Mouse (Mus musculus): ENCODE data around the gene Arrb2. TPM values are rescaled to one million over a fixed set of nuclear protein-coding genes. Genes with fewer than 3 reads are reported as not detected.

Arrb2 gene
- total and polyA plus RNA-seq, 2 experiments from 2014 or later = 44.9 to 74.4 TPM

DNA sequence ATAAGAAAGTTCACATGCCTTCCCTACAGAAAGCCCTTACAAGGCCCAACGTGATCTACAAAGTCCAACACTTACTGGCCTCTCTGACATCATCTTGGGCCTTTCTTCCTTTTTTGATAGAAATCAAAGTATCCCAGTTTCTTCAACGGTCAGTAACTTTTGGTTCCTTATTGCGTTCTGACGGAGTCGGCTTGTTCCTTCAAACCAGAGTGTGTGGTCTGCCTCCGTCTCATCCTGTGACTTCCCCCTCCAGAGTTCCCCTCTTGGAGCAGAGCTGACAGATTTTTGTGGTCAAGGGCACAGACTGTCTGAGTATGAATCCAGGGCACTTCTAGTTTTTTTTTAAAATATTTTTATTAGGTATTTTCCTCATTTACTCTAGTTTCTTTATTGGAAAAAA lies 57.2 kb downstream of the Arrb2 start:
- Histone ChIP-seq H3K36me3 (ENCODE audit: insufficient read depth) (no peaks in the 10 kb centered on the region), H3K27me3 (ENCODE audit: insufficient read depth, low read length) (no peaks in the 10 kb centered on the region), H3K9me3 (ENCODE audit: low read length) (no peaks in the 10 kb centered on the region), H3K9ac (no peak overlapping the region), H3K4me3 (ENCODE audit: low read depth, low read length) (no peak overlapping the region), H3K27ac (ENCODE audit: low read depth, low read length) (no peak overlapping the region), H3K4me1 (ENCODE audit: insufficient read depth) (no peaks in the 10 kb centered on the region), H3K4me2 (ENCODE audit: low read depth) (no peak overlapping the region)
- no peak for DNase-seq
- 87% methylated on average over 6 of the region's 6 CpGs for WGBS
- no peak for TF ChIP-seq CTCF (IDR thresholded peaks at IDR 0.05; ENCODE audit: low read depth)
- ATAC-seq = no peak

Small RNA genes lying within 50 kb of the gene (microRNA-seq; reads per million reads assigned to microRNA genes)
- 0.73 to 1.5 reads per million in 2 experiments for gene Mir7115

Other genes starting within 250 kb of the Arrb2 start
- gene Slc16a11, start 219.9 kb upstream of the Arrb2 start, total RNA-seq (2014; rRNA removed) = 11.8 and 19.7 TPM in 2 replicates
- gene Slc16a11, start 219.9 kb upstream of the Arrb2 start, polyA plus RNA-seq (2015; fragmentation: Nextera tagmentation; extraction: Ambion mirVana) = 9.6 and 13.1 TPM in 2 replicates
- 9.8 and 10.9 TPM in 2 replicates for gene Slc16a13, start 211.6 kb upstream of the Arrb2 start, total RNA-seq (2014; rRNA removed)
- 8.2 and 9.6 TPM in 2 replicates for gene Slc16a13, start 211.6 kb upstream of the Arrb2 start, polyA plus RNA-seq (2015; fragmentation: Nextera tagmentation; extraction: Ambion mirVana)
- 4.2 TPM in 2 replicates for gene Bcl6b, start 202.8 kb upstream of the Arrb2 start, total RNA-seq (2014; rRNA removed)
- gene Bcl6b, start 202.8 kb upstream of the Arrb2 start, polyA plus RNA-seq (2015; fragmentation: Nextera tagmentation; extraction: Ambion mirVana) = 3.8 and 5.3 TPM in 2 replicates
- gene 0610010K14Rik, start 194.7 kb upstream of the Arrb2 start, total RNA-seq (2014; rRNA removed) = 48.7 and 54.1 TPM in 2 replicates
- gene 0610010K14Rik, start 194.7 kb upstream of the Arrb2 start, polyA plus RNA-seq (2015; fragmentation: Nextera tagmentation; extraction: Ambion mirVana) = 161 and 207 TPM in 2 replicates
- 4.9 and 7.4 TPM in 2 replicates for gene Gm21988, start 192.8 kb upstream of the Arrb2 start, total RNA-seq (2014; rRNA removed)
- 16.6 and 19.4 TPM in 2 replicates for gene Gm21988, start 192.8 kb upstream of the Arrb2 start, polyA plus RNA-seq (2015; fragmentation: Nextera tagmentation; extraction: Ambion mirVana)
- gene Rnasek, start 192.8 kb upstream of the Arrb2 start, total RNA-seq (2014; rRNA removed) = 24.6 and 48.0 TPM in 2 replicates
- gene Rnasek, start 192.8 kb upstream of the Arrb2 start, polyA plus RNA-seq (2015; fragmentation: Nextera tagmentation; extraction: Ambion mirVana) = 520 and 544 TPM in 2 replicates
- gene Alox12, start 177.3 kb upstream of the Arrb2 start, total RNA-seq (2014; rRNA removed) = 0.10 and 0.31 TPM in 2 replicates
- 0.46 and 0.59 TPM in 2 replicates for gene Alox12, start 177.3 kb upstream of the Arrb2 start, polyA plus RNA-seq (2015; fragmentation: Nextera tagmentation; extraction: Ambion mirVana)
- gene Alox12e, start 110.0 kb upstream of the Arrb2 start, total RNA-seq (2014; rRNA removed) = 0.10 TPM in 1 of 2 replicates, not detected in the other
- gene Alox12e, start 110.0 kb upstream of the Arrb2 start, polyA plus RNA-seq (2015; fragmentation: Nextera tagmentation; extraction: Ambion mirVana) = 0.08 TPM in 2 replicates
- gene Alox15, start 80.6 kb upstream of the Arrb2 start, total RNA-seq (2014; rRNA removed) = not detected in 2 replicates
- gene Alox15, start 80.6 kb upstream of the Arrb2 start, polyA plus RNA-seq (2015; fragmentation: Nextera tagmentation; extraction: Ambion mirVana) = 0.09 TPM in 1 of 2 replicates, not detected in the other
- 24.5 and 30.7 TPM in 2 replicates for gene Pelp1, start 22.6 kb upstream of the Arrb2 start, total RNA-seq (2014; rRNA removed)
- 21.0 and 31.3 TPM in 2 replicates for gene Pelp1, start 22.6 kb upstream of the Arrb2 start, polyA plus RNA-seq (2015; fragmentation: Nextera tagmentation; extraction: Ambion mirVana)
- 21.2 and 41.3 TPM in 2 replicates for gene Med11, start 19.3 kb downstream of the Arrb2 start, total RNA-seq (2014; rRNA removed)
- 35.3 and 35.6 TPM in 2 replicates for gene Med11, start 19.3 kb downstream of the Arrb2 start, polyA plus RNA-seq (2015; fragmentation: Nextera tagmentation; extraction: Ambion mirVana)
- 0.54 and 1.1 TPM in 2 replicates for gene Zmynd15, start 26.8 kb downstream of the Arrb2 start, total RNA-seq (2014; rRNA removed)
- 0.24 and 0.84 TPM in 2 replicates for gene Zmynd15, start 26.8 kb downstream of the Arrb2 start, polyA plus RNA-seq (2015; fragmentation: Nextera tagmentation; extraction: Ambion mirVana)
- gene Cxcl16, start 27.3 kb downstream of the Arrb2 start, total RNA-seq (2014; rRNA removed) = 2.2 and 2.3 TPM in 2 replicates
- gene Cxcl16, start 27.3 kb downstream of the Arrb2 start, polyA plus RNA-seq (2015; fragmentation: Nextera tagmentation; extraction: Ambion mirVana) = 2.0 and 2.4 TPM in 2 replicates
- gene Tm4sf5, start 72.6 kb downstream of the Arrb2 start, total RNA-seq (2014; rRNA removed) = 2.8 and 6.3 TPM in 2 replicates
- 7.5 and 11.6 TPM in 2 replicates for gene Tm4sf5, start 72.6 kb downstream of the Arrb2 start, polyA plus RNA-seq (2015; fragmentation: Nextera tagmentation; extraction: Ambion mirVana)
- gene Vmo1, start 82.0 kb downstream of the Arrb2 start, total RNA-seq (2014; rRNA removed) = not detected in 2 replicates
- 0.24 TPM in 1 of 2 replicates, not detected in the other for gene Vmo1, start 82.0 kb downstream of the Arrb2 start, polyA plus RNA-seq (2015; fragmentation: Nextera tagmentation; extraction: Ambion mirVana)
- gene Gltpd2, start 86.6 kb downstream of the Arrb2 start, total RNA-seq (2014; rRNA removed) = not detected in 2 replicates
- gene Gltpd2, start 86.6 kb downstream of the Arrb2 start, polyA plus RNA-seq (2015; fragmentation: Nextera tagmentation; extraction: Ambion mirVana) = 0.18 and 0.25 TPM in 2 replicates
- 428 and 451 TPM in 2 replicates for gene Psmb6, start 92.7 kb downstream of the Arrb2 start, total RNA-seq (2014; rRNA removed)
- 820 and 1,026 TPM in 2 replicates for gene Psmb6, start 92.7 kb downstream of the Arrb2 start, polyA plus RNA-seq (2015; fragmentation: Nextera tagmentation; extraction: Ambion mirVana)
- gene Gm40193, start 100.3 kb downstream of the Arrb2 start, total RNA-seq (2014; rRNA removed) = not detected in 2 replicates
- not detected in 2 replicates for gene Gm40193, start 100.3 kb downstream of the Arrb2 start, polyA plus RNA-seq (2015; fragmentation: Nextera tagmentation; extraction: Ambion mirVana)
- gene Pld2, start 107.4 kb downstream of the Arrb2 start, total RNA-seq (2014; rRNA removed) = 33.7 and 40.5 TPM in 2 replicates
- 8.4 and 11.6 TPM in 2 replicates for gene Pld2, start 107.4 kb downstream of the Arrb2 start, polyA plus RNA-seq (2015; fragmentation: Nextera tagmentation; extraction: Ambion mirVana)
- gene Mink1, start 130.2 kb downstream of the Arrb2 start, total RNA-seq (2014; rRNA removed) = 63.5 and 81.2 TPM in 2 replicates
- gene Mink1, start 130.2 kb downstream of the Arrb2 start, polyA plus RNA-seq (2015; fragmentation: Nextera tagmentation; extraction: Ambion mirVana) = 9.5 and 15.0 TPM in 2 replicates
- 0.31 and 0.48 TPM in 2 replicates for gene 4930544D05Rik, start 183.2 kb downstream of the Arrb2 start, total RNA-seq (2014; rRNA removed)
- not detected in 2 replicates for gene 4930544D05Rik, start 183.2 kb downstream of the Arrb2 start, polyA plus RNA-seq (2015; fragmentation: Nextera tagmentation; extraction: Ambion mirVana)
- 0.92 TPM in 1 of 2 replicates, not detected in the other for gene Chrne, start 186.6 kb downstream of the Arrb2 start, total RNA-seq (2014; rRNA removed)
- 0.58 and 1.0 TPM in 2 replicates for gene Chrne, start 186.6 kb downstream of the Arrb2 start, polyA plus RNA-seq (2015; fragmentation: Nextera tagmentation; extraction: Ambion mirVana)
- 0.10 TPM in 1 of 2 replicates, not detected in the other for gene Gp1ba, start 206.5 kb downstream of the Arrb2 start, total RNA-seq (2014; rRNA removed)
- gene Gp1ba, start 206.5 kb downstream of the Arrb2 start, polyA plus RNA-seq (2015; fragmentation: Nextera tagmentation; extraction: Ambion mirVana) = 0.08 and 0.18 TPM in 2 replicates
- gene Rnf167, start 214.6 kb downstream of the Arrb2 start, total RNA-seq (2014; rRNA removed) = 63.2 and 76.4 TPM in 2 replicates
- gene Rnf167, start 214.6 kb downstream of the Arrb2 start, polyA plus RNA-seq (2015; fragmentation: Nextera tagmentation; extraction: Ambion mirVana) = 102 and 109 TPM in 2 replicates
- 133 and 134 TPM in 2 replicates for gene Slc25a11, start 214.8 kb downstream of the Arrb2 start, total RNA-seq (2014; rRNA removed)
- gene Slc25a11, start 214.8 kb downstream of the Arrb2 start, polyA plus RNA-seq (2015; fragmentation: Nextera tagmentation; extraction: Ambion mirVana) = 151 and 160 TPM in 2 replicates
- gene Pfn1, start 222.0 kb downstream of the Arrb2 start, total RNA-seq (2014; rRNA removed) = 386 and 408 TPM in 2 replicates
- gene Pfn1, start 222.0 kb downstream of the Arrb2 start, polyA plus RNA-seq (2015; fragmentation: Nextera tagmentation; extraction: Ambion mirVana) = 687 and 843 TPM in 2 replicates
- 7.4 and 14.6 TPM in 2 replicates for gene Eno3, start 224.6 kb downstream of the Arrb2 start, total RNA-seq (2014; rRNA removed)
- gene Eno3, start 224.6 kb downstream of the Arrb2 start, polyA plus RNA-seq (2015; fragmentation: Nextera tagmentation; extraction: Ambion mirVana) = 4.3 and 5.5 TPM in 2 replicates
- gene Spag7, start 236.8 kb downstream of the Arrb2 start, total RNA-seq (2014; rRNA removed) = 49.2 and 57.1 TPM in 2 replicates
- gene Spag7, start 236.8 kb downstream of the Arrb2 start, polyA plus RNA-seq (2015; fragmentation: Nextera tagmentation; extraction: Ambion mirVana) = 56.6 and 116 TPM in 2 replicates